Mouse (Mus musculus) midbrain, postnatal 0 days (tissue): ENCODE results near the gene Slc38a6. TPM values are rescaled to one million over a fixed set of nuclear protein-coding genes. Genes with fewer than 3 reads are reported as not detected.

Source experiments
- ATAC-seq: fragments of 200-750 bp; cut with Nextera tagmentation; 2 replicates; pipeline ENCODE4 v1.8.0; 2017; ENCODE audit warnings: moderate number of reproducible peaks, mild to moderate bottlenecking, moderate TSS enrichment, moderate library complexity; ENCODE audit not compliant: low FRiP score
- DNase-seq: peaks from one replicate; pipeline ENCODE4 v3.0.0-alpha.2; 2015; ENCODE audit warnings: low spot score
- H3K27ac ChIP-seq: fragments of 300-500 bp; sonication (generic); 2 replicates; pipeline ENCODE4 v1.5.1; 2014; ENCODE audit warnings: low read depth, mild to moderate bottlenecking, low read length, mixed read lengths
- H3K27me3 ChIP-seq: fragments of 300-500 bp; sonication (generic); 2 replicates; pipeline ENCODE4 v1.6.1; 2014; ENCODE audit warnings: low read length, control low read depth, mixed read lengths; ENCODE audit not compliant: insufficient read depth
- H3K36me3 ChIP-seq: fragments of 300-500 bp; sonication (generic); 2 replicates; pipeline ENCODE4 v1.6.1; 2014; ENCODE audit warnings: low read length, control low read depth, mixed read lengths; ENCODE audit not compliant: insufficient read depth
- H3K4me1 ChIP-seq: fragments of 300-500 bp; sonication (generic); 2 replicates; pipeline ENCODE4 v1.6.1; 2014; ENCODE audit warnings: mild to moderate bottlenecking, control low read depth, antibody characterized with exemption, low read length, mixed read lengths; ENCODE audit not compliant: insufficient read depth
- H3K4me2 ChIP-seq: fragments of 300-500 bp; sonication (generic); 2 replicates; pipeline ENCODE4 v1.6.1; 2014; ENCODE audit warnings: low read depth, mild to moderate bottlenecking, low read length, mixed read lengths; ENCODE audit not compliant: poor library complexity, severe bottlenecking
- H3K4me3 ChIP-seq: fragments of 300-500 bp; sonication (generic); 2 replicates; pipeline ENCODE4 v1.5.1; 2014; ENCODE audit warnings: low read depth, mild to moderate bottlenecking, low read length, moderate library complexity
- H3K9ac ChIP-seq: fragments of 300-500 bp; sonication (generic); replicated peaks from 2 replicates; pipeline ENCODE4 v1.6.1; 2014; ENCODE audit warnings: mild to moderate bottlenecking, low read length, moderate library complexity, mixed read lengths; ENCODE audit not compliant: poor library complexity, severe bottlenecking
- H3K9me3 ChIP-seq: fragments of 300-500 bp; sonication (generic); 2 replicates; pipeline ENCODE4 v1.6.1; 2016; ENCODE audit warnings: low read length, control low read depth
- CTCF ChIP-seq: IDR thresholded peaks from 2 replicates; pipeline ENCODE4 v1.5.1; 2016; ENCODE audit warnings: antibody characterized with exemption, mild to moderate bottlenecking
- WGBS: fragments of 180-500 bp; shearing (Covaris S2); extraction: QIAGEN DNeasy Blood & Tissue Kit; methylation state at CpG from one replicate; pipeline ENCODE4 v1.1.7; 2014; 5-methylcytosine and 5-hydroxymethylcytosine counted together
- polyA plus RNA-seq: library from polyadenylated mRNA; unstranded; fragments of >200 nt; fragmentation: Nextera tagmentation; extraction: Ambion mirVana; gene quantifications from 2 replicates; pipeline ENCODE4 v1.2.1, GENCODE M21; 2015
- total RNA-seq: library from RNA; depleted of rRNA; stranded (reverse); fragments of >200 nt; gene quantifications from 2 replicates; pipeline ENCODE4 v1.2.3, GENCODE M21; 2014

Slc38a6 gene
- total and polyA plus RNA-seq, 2 experiments from 2014 or later, result 10.2 to 26.2 TPM

GRCm38 (mm10) chr12:73393881-73394291 is 107.3 kb downstream of the Slc38a6 start:
- Histone ChIP-seq H3K27ac (no peak overlapping the region), H3K9me3 (no peaks in the 10 kb centered on the region), H3K9ac (no peak overlapping the region), H3K4me2 (no peak overlapping the region), H3K27me3 (no peaks in the 10 kb centered on the region), H3K4me1 (no peaks in the 10 kb centered on the region), H3K36me3 (no peaks in the 10 kb centered on the region), H3K4me3 (no peak overlapping the region)
- WGBS, result 28% methylated on average over 6 of the region's 6 CpGs
- ATAC-seq (no peak), DNase-seq (no peak)
- no peak for TF ChIP-seq CTCF

GRCm38 (mm10) chr12:73394571-73394970 is 108.0 kb downstream of the Slc38a6 start:
- H3K9me3 ChIP-seq, result no peaks in the 10 kb centered on the region
- H3K4me2 ChIP-seq, result no peak overlapping the region
- no peaks in the 10 kb centered on the region for H3K36me3 ChIP-seq
- H3K27me3 ChIP-seq, result no peaks in the 10 kb centered on the region
- no peak overlapping the region for H3K9ac ChIP-seq
- ATAC-seq (no peak), DNase-seq (no peak)
- no peak for TF ChIP-seq CTCF
- no peaks in the 10 kb centered on the region for H3K4me1 ChIP-seq
- no peak overlapping the region for H3K27ac ChIP-seq
- H3K4me3 ChIP-seq, result no peak overlapping the region
- WGBS, result 84% methylated on average over 5 of the region's 5 CpGs

- no peaks in the 10 kb centered on the region for H3K27me3 ChIP-seq
- H3K9me3 ChIP-seq, result no peaks in the 10 kb centered on the region
- no peak for TF ChIP-seq CTCF
- H3K4me3 ChIP-seq, result no peak overlapping the region
- no peaks in the 10 kb centered on the region for H3K4me1 ChIP-seq
- ATAC-seq (no peak), DNase-seq (no peak)
- H3K27ac ChIP-seq, result no peak overlapping the region
- H3K36me3 ChIP-seq, result no peaks in the 10 kb centered on the region
- H3K4me2 ChIP-seq, result no peak overlapping the region
- WGBS, result 47% methylated on average over 4 of the region's 4 CpGs
- no peak overlapping the region for H3K9ac ChIP-seq
Observed at GRCm38 (mm10) chr12:73399426-73399825, 112.8 kb downstream of the Slc38a6 start.

DNA sequence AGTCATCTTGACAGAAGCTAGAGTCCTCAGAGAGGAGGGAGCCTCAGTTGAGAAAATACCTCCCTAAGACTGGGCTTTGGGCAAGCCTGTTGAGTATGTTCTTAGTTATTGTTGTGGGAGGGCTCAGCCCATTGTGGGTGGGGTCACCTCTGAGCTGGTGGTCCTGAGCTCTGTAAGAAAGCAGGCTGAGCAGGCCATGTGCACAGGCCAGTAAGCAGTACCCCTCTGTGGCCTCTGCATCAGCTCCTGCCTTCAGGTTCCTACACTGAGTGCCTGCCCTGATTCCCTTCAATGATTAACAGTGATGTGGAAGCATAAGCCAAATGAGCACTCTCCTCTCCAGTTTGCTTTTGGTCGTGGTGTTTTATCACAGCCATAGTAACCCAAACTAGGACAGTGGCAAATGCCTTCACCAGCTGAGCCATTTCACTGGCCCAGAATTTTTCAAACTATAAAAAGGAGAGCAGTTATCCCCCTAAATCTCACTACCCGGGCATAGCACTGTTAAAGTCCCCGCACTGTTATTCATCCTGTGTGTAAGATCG is 114.0 kb downstream of the Slc38a6 start:
- ATAC-seq, result no peak
- no peak overlapping the region for H3K9ac ChIP-seq
- WGBS, result 79% methylated on average over 4 of the region's 4 CpGs
- H3K36me3 ChIP-seq, result no peaks in the 10 kb centered on the region
- no peak for TF ChIP-seq CTCF
- H3K4me1 ChIP-seq, result no peaks in the 10 kb centered on the region
- no peak overlapping the region for H3K4me2 ChIP-seq
- no peaks in the 10 kb centered on the region for H3K9me3 ChIP-seq
- no peaks in the 10 kb centered on the region for H3K27me3 ChIP-seq
- H3K27ac ChIP-seq, result no peak overlapping the region
- no peak overlapping the region for H3K4me3 ChIP-seq
- DNase-seq, result no peak

- Histone ChIP-seq H3K27ac (no peak overlapping the region), H3K9me3 (no peaks in the 10 kb centered on the region), H3K27me3 (no peaks in the 10 kb centered on the region), H3K4me3 (no peak overlapping the region), H3K4me2 (no peak overlapping the region), H3K4me1 (no peaks in the 10 kb centered on the region), H3K36me3 (no peaks in the 10 kb centered on the region), H3K9ac (no peak overlapping the region)
- 84% methylated on average over 3 of the region's 3 CpGs for WGBS
- no peak for TF ChIP-seq CTCF
- ATAC-seq (no peak), DNase-seq (no peak)
Observed at GRCm38 (mm10) chr12:73401520-73402130, 115.0 kb downstream of the Slc38a6 start.

DNA sequence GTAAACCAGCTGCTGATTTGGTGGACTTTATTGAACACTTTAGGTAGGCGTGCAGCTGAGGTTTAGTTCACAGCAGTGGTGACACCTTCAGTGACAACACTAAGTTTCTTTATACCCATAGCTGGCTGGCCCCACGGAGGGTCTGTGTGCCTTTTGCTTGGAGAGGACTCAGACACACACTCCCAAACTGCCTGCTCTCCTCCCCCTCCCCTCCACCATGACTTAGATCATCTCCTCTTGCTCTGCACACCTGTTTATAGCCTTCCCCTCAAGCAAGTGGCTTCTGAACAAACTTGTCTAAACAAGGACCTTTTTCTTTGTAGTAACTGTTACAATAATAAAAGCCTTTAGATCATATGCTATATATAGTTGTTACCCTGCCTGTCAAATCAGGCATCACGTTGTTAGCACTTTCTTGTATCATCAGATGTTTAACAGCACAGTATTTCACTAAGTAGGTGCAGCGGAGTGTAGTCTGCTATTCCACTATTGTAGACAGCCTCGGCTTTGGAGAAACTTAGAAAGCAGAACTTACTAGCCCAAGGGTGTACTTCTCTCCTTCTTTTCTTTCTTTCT is 115.6 kb downstream of the Slc38a6 start:
- Histone ChIP-seq H3K4me2 (no peak overlapping the region), H3K4me1 (no peaks in the 10 kb centered on the region), H3K27me3 (no peaks in the 10 kb centered on the region), H3K9ac (no peak overlapping the region), H3K4me3 (no peak overlapping the region), H3K36me3 (no peaks in the 10 kb centered on the region), H3K9me3 (no peaks in the 10 kb centered on the region), H3K27ac (no peak overlapping the region)
- ATAC-seq (no peak), DNase-seq (no peak)
- WGBS, result 87% methylated on average over 5 of the region's 5 CpGs
- TF ChIP-seq CTCF, result no peak
